In genomic region chr4:83830891-83831880, GRCm38 (mm10) we compare ENCODE assay signal across 8 mouse cellular contexts.
A peak's percentile ranks its signal among the peaks of the same experiment; 100 is the strongest.
DNase-seq lines count a peak whose midpoint lies in the region; ATAC-seq lines count a peak whose summit lies in the region.

No protein-coding gene starts in this region.

- no peaks in the 10 kb centered on the region for H3K9me3 ChIP-seq in embryonic facial prominence, embryonic 13.5 days
- no peaks in the 10 kb centered on the region for H3K9me3 ChIP-seq in limb, embryonic 13.5 days

- 19% methylated on average over 13 of the region's 13 CpGs for WGBS in embryonic facial prominence, embryonic 13.5 days
- WGBS in limb, embryonic 13.5 days = 13% methylated on average over 13 of the region's 13 CpGs

- H3K4me1 ChIP-seq in embryonic facial prominence, embryonic 13.5 days = peaks cover 10% of the 10 kb centered on the region
- H3K4me1 ChIP-seq in limb, embryonic 13.5 days = peaks cover 25% of the 10 kb centered on the region

- no peak overlapping the region; the same call in 1 of the 2 replicates for H3K27ac ChIP-seq in embryonic facial prominence, embryonic 13.5 days
- no peak overlapping the region for H3K27ac ChIP-seq in limb, embryonic 13.5 days

- peak; percentile 14 for DNase-seq in gastrocnemius, adult 18-20 months (ENCODE audit: low spot score)
- no peak for DNase-seq in gastrocnemius, postnatal 4 days (ENCODE audit: low spot score in 2 of 2)
- DNase-seq in heart, postnatal 25 days (ENCODE audit: low spot score) = peak; percentile 10
- DNase-seq in spleen, postnatal 10 days (ENCODE audit: low spot score in 2 of 2) = no peak
- DNase-seq in left cerebral cortex, postnatal 25 days (ENCODE audit: low spot score in 2 of 2) = no peak

- H3K4me3 ChIP-seq in embryonic facial prominence, embryonic 13.5 days = no peak overlapping the region
- H3K4me3 ChIP-seq in limb, embryonic 13.5 days = no peak overlapping the region

- no peaks in the 10 kb centered on the region for H3K27me3 ChIP-seq in embryonic facial prominence, embryonic 13.5 days
- H3K27me3 ChIP-seq in limb, embryonic 13.5 days = no peaks in the 10 kb centered on the region

- no peak for ATAC-seq in embryonic facial prominence, embryonic 13.5 days (ENCODE audit: insufficient number of reproducible peaks, insufficient read depth, low FRiP score, low TSS enrichment, low read depth)
- peak; percentile 93 for ATAC-seq in limb, embryonic 13.5 days (ENCODE audit: low FRiP score, low read depth)
- no peak for ATAC-seq in megakaryocyte, adult 5-6 weeks (ENCODE audit: poor library complexity, severe bottlenecking)

- H3K9ac ChIP-seq in embryonic facial prominence, embryonic 13.5 days = no peak overlapping the region
- H3K9ac ChIP-seq in limb, embryonic 13.5 days = no peak overlapping the region

- intact Hi-C loops in heart, postnatal 25 days (cut with DNase I) = loop anchor here (10.0 kb wide), 1 partner anchor 184 kb away; no protein-coding TSS in a partner anchor
- intact Hi-C loops in left cerebral cortex, postnatal 25 days (cut with DNase I) = no loop called here

- H3K4me2 ChIP-seq in embryonic facial prominence, embryonic 13.5 days = peak overlapping the region; percentile 46
- H3K4me2 ChIP-seq in limb, embryonic 13.5 days (replicated peaks) = peak overlapping the region; percentile 41

- H3K36me3 ChIP-seq in embryonic facial prominence, embryonic 13.5 days = no peaks in the 10 kb centered on the region
- no peaks in the 10 kb centered on the region for H3K36me3 ChIP-seq in limb, embryonic 13.5 days

Comparison
In these comparisons a context has a peak if more than half of its experiments do, and no peak if none do; other contexts are left out.
1. DNase-seq: peak in gastrocnemius, adult 18-20 months (single experiment) and heart, postnatal 25 days (single experiment); none in gastrocnemius, postnatal 4 days (0 of 2), spleen, postnatal 10 days (0 of 2) and left cerebral cortex, postnatal 25 days (0 of 2).